Mouse (Mus musculus) B cell, adult 62 days (primary cell): ENCODE data around the gene Olfr323. TPM values are rescaled to one million over a fixed set of nuclear protein-coding genes. Genes with fewer than 3 reads are reported as not detected.

Experiments
- total RNA-seq: library from RNA; stranded (reverse); gene quantifications from 4 replicates; pipeline ENCODE4 v1.2.4, GENCODE M21; 2023

Gene Olfr323
- not detected in 4 replicates for total RNA-seq

GRCm38 (mm10) chr11:58630401-58630800 is at the start of gene Olfr323:
Gene Olfr323, minus strand, starts transcription at chr11:58630501.

GRCm38 (mm10) chr11:58658596-58658995 is 28.3 kb upstream of the Olfr323 start, which contains the start of gene Olfr322:
Gene Olfr322, plus strand, starts transcription at chr11:58658782.

DNA sequence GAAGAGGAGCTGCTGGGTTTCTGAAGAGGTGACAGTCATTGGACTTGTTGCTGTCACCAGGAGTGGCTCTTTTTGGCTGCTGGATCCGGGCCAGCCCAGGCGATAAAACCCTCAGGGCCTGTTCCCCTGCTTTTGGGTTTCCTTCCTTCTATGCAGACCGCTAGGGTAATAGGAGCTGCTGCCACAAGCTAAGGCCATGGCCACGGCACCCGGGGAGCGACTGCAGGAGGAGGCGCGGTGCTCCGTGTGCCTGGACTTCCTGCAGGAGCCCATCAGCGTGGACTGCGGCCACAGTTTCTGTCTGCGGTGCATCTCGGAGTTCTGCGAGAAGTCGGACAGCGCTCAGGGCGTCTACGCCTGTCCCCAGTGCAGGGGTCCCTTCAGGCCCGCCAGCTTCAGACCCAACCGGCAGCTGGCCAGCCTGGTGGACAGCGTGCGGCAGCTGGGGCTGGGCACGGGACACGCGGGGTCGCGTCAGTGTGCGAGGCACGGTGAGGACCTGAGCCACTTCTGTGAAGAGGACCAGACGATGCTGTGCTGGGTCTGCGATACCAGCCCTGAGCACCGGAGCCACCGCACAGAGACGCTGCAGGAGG is 10.1 kb upstream of the Olfr323 start, which contains the start of gene Trim58:
Trim58 (plus strand) TSS at position 194 of the 596 bp plus-strand sequence.

GRCm38 (mm10) chr11:58615975-58616374 is 14.3 kb downstream of the Olfr323 start, which contains the start of gene 2210407C18Rik:
Gene 2210407C18Rik, minus strand, starts transcription at chr11:58616075.

GRCm38 (mm10) chr11:58594814-58595213 is 35.5 kb downstream of the Olfr323 start, which contains the start of gene Olfr324:
Gene Olfr324, plus strand, starts transcription at chr11:58595114.

DNA sequence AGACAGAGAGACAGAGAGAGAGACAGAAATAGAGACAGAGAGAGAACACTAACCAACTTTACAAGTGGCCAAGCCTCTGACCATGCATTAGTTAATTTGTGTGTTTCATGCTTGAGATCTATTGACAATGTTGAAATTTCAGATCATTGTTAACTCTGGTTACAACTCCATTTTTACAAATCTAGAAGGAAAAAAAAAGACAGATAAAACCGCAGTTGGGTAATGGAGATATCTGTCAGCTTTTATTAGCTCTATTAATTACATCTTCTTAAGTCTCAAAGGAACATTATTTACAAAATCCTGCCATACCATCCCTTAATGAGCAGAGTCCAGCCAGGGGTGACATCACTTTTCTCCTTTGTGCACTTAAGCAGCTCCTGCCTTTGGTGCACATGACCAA is 52.9 kb downstream of the Olfr323 start, which contains the start of gene Olfr325:
Olfr325 (plus strand) TSS at position 301 of the 400 bp plus-strand sequence.

Other genes with a start within 250 kb of the Olfr323 start
- not detected in 4 replicates for gene 1810065E05Rik, start 209.4 kb downstream of the Olfr323 start, total RNA-seq
- gene Gm12253, start 197.9 kb downstream of the Olfr323 start, total RNA-seq = not detected in 4 replicates
- gene Lypd9, start 177.6 kb downstream of the Olfr323 start, total RNA-seq = not detected in 4 replicates
- gene Olfr30, start 168.2 kb downstream of the Olfr323 start, total RNA-seq = not detected in 4 replicates
- not detected in 4 replicates for gene Olfr332, start 137.9 kb downstream of the Olfr323 start, total RNA-seq
- not detected in 4 replicates for gene Olfr331, start 127.9 kb downstream of the Olfr323 start, total RNA-seq
- gene Olfr330, start 95.7 kb downstream of the Olfr323 start, total RNA-seq = not detected in 4 replicates
- not detected in 4 replicates for gene Olfr329-ps, start 84.1 kb downstream of the Olfr323 start, total RNA-seq
- gene Olfr328, start 74.9 kb downstream of the Olfr323 start, total RNA-seq = 0.18 to 0.48 TPM (median 0.25 TPM) in 4 replicates
- gene Olfr224, start 59.9 kb downstream of the Olfr323 start, total RNA-seq = not detected in 4 replicates
- not detected in 4 replicates for gene Olfr325, start 52.8 kb downstream of the Olfr323 start, total RNA-seq
- gene Olfr324, start 35.4 kb downstream of the Olfr323 start, total RNA-seq = not detected in 4 replicates
- not detected in 4 replicates for gene 2210407C18Rik, start 14.4 kb downstream of the Olfr323 start, total RNA-seq
- gene Trim58, start 10.0 kb upstream of the Olfr323 start, total RNA-seq = not detected in 4 replicates
- gene Olfr322, start 28.3 kb upstream of the Olfr323 start, total RNA-seq = not detected in 4 replicates
- gene Olfr320, start 50.6 kb upstream of the Olfr323 start, total RNA-seq = not detected in 4 replicates
- not detected in 4 replicates for gene Olfr319, start 68.7 kb upstream of the Olfr323 start, total RNA-seq
- gene Olfr318, start 93.5 kb upstream of the Olfr323 start, total RNA-seq = 0.41 to 1.1 TPM (median 0.60 TPM) in 4 replicates
- gene Olfr317, start 108.7 kb upstream of the Olfr323 start, total RNA-seq = not detected in 4 replicates
- gene Olfr316, start 122.2 kb upstream of the Olfr323 start, total RNA-seq = not detected in 4 replicates
- not detected in 4 replicates for gene Olfr315, start 142.7 kb upstream of the Olfr323 start, total RNA-seq
- gene Olfr314, start 152.5 kb upstream of the Olfr323 start, total RNA-seq = 0.20 TPM in 1 of 4 replicates, not detected in the others
- not detected in 4 replicates for gene Fam183b, start 171.5 kb upstream of the Olfr323 start, total RNA-seq
- gene Olfr313, start 184.5 kb upstream of the Olfr323 start, total RNA-seq = not detected in 4 replicates
- not detected in 4 replicates for gene Olfr312, start 198.7 kb upstream of the Olfr323 start, total RNA-seq
- gene Olfr311, start 208.8 kb upstream of the Olfr323 start, total RNA-seq = not detected in 4 replicates
- gene Gm12258, start 216.7 kb upstream of the Olfr323 start, total RNA-seq = 4.1 to 8.8 TPM (median 5.6 TPM) in 4 replicates
- 10.3 to 12.2 TPM (median 11.0 TPM) in 4 replicates for gene 2810021J22Rik, start 236.7 kb upstream of the Olfr323 start, total RNA-seq